Mouse (Mus musculus) ES-CJ7 (cell line): ENCODE results near the gene Pkd1l3.

Source experiments
- DNase-seq: peaks from one replicate; pipeline ENCODE4 v3.0.0; 2011; ENCODE audit warnings: low read depth, low spot score

The Pkd1l3 gene

DNA sequence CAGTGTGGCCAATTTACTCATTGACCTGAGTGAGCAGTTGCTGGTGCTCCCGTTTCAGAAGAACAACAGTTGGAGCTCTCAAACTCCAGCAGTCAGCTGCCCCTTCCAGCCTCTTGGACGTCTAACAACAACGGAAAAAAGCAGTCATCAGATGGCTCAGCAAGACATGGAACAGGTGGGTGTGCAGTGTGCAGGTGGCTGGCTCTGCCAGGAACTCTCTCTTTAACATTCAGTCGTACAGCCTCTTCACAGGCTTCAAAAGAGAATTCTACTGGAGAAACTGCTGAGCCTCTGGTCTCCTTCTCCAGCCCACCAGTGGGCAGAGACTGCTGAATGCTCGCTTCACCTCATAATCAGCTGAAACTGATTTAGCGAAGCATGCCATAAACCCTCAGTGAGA lies 14.3 kb downstream of the Pkd1l3 start:
- no peak for DNase-seq

DNA sequence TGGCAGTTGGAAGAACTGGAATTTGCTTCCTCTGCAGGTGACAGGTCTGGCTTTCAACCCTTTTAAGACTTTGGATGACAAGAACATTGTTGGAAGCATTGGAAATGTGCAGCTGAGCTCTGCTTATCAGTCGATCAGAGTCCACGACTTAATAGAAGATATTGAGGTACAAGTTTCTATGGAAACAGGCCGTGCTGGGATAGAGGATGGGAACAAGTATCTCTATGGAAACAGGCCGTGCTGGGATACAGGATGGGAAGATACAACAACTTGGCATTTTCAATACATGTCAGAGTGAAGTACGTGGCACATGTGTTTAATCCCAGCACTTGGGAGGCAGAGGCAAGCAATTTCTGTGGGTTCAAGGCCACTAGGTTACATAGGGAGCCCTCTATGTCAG lies 18.2 kb downstream of the Pkd1l3 start:
- no peak for DNase-seq

DNA sequence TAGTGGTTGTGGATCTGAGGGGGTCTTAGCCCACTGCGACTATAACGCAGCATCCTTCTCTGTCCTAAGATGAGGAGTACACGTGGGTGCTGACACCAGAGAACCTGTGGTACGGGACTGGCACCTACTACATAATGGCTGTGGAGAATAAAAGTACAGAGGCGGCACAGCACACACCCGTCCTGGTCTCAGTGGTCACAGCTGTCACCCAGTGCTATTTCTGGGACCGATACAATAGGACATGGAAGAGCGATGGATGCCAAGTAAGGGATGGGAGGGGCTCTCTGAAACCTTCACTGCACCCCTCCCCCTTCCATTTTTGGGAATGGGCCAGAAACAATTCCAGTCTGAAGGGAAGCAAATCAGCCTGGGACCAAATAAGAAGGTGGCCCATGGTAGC lies 20.8 kb downstream of the Pkd1l3 start:
- DNase-seq: no peak

DNA sequence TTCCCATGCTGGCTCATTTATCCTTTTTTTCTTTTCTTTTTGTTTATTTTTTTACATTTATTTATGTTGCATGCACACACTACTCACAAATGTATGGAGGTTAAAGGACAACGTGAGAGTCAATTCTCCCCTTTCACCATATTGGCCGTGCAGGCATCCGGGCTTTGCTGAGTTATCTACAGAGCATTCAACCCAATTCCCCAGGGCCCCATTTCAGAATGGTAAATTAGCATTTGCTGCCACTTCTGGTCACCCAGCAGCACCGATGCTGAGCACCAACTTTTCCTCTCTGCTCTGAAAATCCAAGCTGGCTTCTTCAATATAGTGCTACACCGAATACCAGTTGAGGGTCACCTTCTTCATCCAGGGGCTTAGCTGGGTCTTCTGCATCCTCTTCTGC lies 24.5 kb downstream of the Pkd1l3 start:
- DNase-seq: no peak

DNA sequence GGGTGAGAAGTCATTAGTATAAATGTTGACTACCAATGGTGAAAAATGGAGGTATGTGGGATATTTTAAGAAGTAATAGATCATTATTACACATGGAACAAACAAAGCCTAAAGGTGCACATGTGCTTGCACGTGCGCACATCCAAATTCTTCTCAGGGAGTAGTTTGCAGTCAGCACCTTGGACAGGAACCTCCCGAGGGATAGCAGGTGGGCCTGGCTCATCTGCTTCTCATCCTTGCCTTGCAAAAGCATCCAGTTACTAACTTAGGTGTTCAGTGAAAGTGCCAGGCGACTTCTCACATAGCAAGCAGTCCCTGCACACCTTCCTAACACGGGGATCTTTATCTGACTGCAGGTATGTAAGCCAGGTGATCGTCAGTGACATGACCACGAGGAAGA lies 26.1 kb downstream of the Pkd1l3 start:
- peak; percentile 35 for DNase-seq

DNA sequence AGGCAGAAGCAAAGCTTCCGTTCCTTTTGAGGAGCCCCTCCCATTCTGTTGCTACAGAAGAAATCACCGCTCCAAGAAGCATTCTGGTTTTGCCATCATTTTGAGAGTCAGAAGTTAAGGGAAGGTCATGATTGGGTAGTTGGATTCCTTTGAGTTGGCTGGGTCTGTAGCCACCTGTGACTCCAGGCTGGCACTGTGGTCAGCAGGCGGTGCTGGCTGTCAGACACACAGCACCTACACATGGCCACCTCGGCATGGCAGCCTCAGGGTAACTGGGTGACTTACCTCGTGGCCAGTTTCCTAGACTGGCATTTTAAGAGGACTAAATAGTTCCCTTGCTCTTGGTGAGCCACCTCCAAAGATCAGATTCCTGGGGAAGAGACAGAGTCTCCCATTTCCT lies 26.9 kb downstream of the Pkd1l3 start:
- DNase-seq: no peak

DNA sequence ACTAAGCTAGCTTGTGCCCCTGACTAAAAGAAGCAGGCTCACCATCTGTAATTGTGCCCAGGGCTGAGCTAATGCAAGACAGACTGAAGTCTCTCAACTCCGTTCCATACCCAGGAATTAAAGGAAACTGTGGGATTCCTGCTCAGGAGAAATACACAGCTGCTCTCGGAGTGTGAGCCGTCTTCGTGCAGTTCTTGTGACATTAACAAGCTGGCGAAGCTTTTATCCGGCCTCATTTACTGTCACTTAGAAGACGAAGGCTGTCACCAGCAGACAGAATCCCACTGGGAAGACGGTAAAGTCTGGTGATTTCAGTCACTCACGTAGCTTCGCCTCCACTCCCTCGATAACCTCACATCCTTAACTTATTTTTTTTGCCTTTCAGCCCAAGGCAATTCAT lies 33.0 kb downstream of the Pkd1l3 start:
- DNase-seq: no peak

DNA sequence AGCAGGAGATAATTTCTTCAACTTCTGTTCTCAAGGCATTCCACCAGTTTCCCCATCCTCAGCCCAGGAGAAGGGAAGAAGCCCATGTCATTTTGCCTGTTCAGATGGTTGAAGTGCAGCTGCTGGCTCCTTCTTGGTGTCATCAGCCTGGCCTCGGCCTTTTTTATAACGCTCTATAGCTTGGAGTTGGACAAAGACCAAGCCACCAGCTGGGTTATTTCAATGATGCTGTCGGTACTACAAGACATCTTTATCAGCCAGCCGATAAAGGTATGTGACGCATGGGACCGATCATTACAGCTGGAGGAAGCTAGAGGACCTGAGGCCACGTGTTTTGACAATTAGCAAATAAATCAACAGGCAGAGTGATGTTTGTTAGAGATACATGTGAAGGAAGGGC lies 34.2 kb downstream of the Pkd1l3 start:
- no peak for DNase-seq

DNA sequence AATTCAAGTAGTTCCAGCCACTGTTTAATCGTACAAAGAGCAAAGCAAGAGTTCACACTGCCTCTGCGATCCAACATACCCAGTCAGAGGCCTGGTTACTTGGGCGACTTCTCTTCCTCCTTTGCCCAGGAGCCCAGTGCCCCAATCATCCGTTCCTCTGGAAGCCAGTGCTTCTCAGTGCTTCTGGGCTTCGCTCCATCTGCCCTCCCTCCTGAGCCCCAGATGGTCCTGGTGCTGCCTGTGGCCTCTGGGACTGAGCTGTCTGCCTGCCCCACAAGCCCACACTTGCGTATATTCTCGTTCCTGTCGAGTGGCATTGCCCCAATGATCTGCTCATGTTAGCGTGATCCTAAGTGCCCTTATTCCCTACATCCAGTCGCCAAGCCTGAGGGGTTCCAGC lies 36.5 kb downstream of the Pkd1l3 start:
- DNase-seq: no peak

DNA sequence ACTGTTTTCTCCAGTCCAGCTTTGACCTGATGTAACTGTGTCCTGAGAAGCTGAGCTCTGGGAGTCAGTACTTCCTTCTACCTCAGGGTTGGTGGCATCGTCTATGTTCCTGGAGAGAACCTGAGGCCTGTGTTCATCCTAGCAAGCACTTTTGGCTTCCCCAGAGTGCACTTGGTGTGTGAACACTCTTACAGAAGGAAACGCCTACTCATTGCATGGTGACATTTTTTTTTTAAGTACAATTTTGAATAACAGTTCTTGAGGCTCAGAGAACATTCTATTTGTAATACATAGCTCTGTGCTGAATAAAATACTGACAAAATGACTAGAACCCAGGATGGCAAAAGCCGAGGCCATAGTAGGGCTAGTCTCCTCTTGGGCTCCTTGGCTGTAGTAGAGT lies 42.5 kb downstream of the Pkd1l3 start:
- no peak for DNase-seq

DNA sequence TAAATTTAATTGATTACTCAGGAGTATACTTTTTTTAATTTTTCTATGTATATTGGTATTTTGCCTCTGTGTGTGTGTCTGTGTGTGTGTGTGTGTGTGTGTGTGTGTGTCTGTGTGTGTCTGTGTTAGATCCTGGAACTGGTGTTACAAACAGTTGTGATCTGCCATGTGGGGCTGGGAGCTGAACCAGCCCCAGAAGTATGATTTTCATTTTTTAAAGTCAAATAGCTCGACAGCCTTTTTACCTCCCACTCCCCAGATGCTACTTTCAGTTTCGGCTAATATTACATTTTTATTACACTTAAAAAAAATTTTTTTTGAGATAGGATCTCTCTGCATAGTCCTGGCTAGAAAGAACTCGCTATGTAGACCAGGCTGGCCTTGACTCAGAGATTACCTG lies 48.0 kb downstream of the Pkd1l3 start:
- no peak for DNase-seq

DNA sequence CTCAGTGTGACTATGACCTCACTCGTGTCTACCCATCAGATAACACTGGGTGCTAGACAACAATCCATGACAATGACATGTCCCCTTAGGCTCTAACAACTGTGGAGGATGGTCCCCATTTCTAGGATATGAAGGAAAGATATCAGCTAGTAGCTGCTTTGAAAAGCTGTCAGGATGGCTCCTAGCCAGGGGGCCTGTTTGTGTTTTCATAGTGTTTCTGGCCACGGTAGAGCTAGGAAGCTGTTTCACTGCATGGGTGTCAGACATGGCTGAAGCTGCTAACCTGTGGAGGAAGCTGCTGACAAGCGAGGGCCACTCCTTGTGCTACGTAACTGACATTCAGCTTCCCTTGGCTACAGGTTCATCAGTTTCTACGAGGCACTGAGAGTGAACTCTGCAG lies 52.3 kb downstream of the Pkd1l3 start:
- DNase-seq: no peak

DNA sequence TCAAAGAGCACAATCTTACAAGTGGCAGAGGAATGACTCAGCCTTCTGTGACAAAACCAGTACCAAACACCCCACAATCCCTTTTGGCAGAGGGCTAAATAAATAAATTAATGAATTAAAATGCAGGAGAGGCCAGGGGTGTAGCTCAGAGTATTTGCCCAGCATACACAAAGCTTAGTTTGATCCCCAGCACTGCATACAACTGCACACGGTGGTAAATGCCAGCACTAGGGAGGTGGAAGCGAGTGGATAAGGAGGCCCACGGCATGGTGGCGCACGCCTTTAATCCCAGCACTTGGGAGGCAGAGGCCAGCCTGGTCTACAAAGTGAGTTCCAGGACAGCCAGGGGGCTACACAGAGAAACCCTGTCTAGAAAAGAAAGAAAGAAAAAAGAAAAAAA lies 58.3 kb downstream of the Pkd1l3 start:
- DNase-seq: no peak

DNA sequence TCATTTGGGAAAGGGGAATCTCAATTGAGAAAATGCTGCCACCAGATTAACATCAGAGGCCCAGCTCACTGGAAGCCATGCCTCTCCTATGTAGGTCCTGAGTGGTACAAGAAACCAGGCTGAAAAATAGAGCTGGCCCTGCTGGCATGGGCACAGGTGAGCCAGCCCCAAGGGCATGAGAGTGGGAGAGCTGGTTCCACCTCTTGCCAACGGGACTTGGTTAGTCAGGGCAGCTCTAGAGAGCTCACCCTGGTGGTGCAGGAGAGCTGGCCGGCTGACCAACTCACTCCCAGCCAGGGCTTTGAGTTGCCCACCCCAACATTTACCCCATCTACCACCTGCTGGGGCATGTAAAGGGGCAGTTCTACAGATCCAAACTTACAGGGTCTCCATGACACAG lies 59.3 kb downstream of the Pkd1l3 start:
- DNase-seq: no peak

DNA sequence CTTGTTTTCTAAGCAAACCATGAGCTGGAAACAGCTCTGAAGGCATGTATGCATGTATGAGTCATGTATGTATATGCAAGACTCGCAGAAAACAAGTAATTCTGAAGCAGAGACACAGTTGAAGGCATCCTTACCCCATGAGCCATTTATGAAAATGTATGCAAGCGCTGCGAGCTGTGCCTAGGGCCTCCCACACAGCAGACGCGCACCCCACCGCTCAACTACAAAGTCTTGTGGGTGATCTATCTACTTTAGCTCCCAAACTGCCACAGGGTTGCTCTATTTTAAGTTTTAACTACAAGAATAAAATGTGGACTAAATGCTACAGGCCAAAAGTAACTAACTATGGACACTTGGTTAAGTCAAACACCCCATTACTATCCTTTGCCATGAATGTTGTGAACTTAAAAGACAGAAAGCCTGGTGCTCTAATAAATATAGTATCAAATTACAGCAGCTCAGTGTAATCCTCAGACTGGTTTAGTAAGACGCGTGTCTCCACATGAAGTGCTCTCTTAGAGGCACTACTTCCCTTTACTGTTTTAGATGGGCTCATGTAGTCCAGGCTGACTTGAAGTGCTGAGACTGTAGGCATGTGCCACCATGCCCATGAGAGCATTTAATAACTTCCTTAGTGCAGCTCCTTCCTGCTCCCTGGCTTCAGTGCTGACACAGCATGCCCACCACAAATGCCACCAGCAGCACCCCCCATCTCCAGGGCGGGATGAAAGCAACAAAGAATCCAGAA lies 61.8 kb downstream of the Pkd1l3 start:
- DNase-seq: no peak

DNA sequence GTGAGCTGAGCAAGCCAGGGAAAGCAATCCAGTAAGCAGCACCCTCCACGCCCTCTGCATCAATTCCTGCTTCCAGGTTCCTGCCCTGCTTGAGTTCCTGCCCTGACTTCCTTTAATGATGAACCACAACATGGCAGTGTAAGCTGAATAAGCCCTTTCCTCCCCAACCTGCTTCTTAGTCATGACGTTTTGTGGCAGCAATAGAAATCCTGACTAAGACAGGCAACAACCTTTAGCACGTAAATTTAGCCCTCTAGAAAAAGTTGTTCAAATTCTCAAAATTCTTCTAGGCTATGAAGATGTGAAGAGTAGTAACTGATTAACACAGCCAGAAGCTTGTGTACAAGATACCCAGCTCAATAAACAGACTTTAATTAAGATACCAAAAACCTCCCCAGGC lies 67.2 kb downstream of the Pkd1l3 start:
- DNase-seq: no peak

DNA sequence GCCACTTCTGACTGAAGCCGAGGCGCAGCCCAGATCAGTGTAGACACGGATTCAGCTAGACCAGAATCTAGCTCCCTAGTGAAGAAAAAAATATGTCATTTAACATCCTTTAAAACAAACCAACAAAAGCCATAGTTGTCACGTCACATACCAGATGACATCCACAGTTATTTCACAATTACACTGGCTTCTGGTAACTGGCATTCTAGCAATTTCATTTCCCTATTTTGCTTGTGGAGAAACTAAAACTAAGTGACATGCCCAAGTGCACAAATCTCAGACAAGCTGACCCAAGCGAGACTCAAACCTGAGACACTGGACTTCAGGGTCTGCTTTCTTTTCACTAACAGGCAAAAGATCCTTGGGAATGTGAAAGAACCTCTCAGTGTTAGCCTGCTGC lies 67.8 kb downstream of the Pkd1l3 start:
- DNase-seq: no peak

DNA sequence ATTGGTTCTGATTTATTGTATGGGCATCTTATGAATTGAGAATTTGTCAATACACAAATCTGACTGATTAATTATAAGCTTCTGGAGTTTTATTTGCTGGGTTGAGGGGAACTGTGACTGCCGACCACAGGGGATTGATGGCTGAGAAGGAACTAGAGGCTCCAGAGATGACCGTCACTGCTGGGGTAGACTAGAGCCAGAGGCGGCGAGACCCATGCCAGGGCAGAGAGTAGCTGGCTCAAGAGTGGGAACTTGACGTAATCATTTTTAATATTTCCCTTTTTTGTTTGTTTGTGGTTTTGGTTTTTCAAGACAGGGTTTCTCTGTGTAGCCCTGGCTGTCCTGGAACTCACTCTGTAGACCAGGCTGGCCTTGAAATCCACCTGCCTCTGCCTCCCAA lies 72.9 kb downstream of the Pkd1l3 start:
- DNase-seq: no peak

DNA sequence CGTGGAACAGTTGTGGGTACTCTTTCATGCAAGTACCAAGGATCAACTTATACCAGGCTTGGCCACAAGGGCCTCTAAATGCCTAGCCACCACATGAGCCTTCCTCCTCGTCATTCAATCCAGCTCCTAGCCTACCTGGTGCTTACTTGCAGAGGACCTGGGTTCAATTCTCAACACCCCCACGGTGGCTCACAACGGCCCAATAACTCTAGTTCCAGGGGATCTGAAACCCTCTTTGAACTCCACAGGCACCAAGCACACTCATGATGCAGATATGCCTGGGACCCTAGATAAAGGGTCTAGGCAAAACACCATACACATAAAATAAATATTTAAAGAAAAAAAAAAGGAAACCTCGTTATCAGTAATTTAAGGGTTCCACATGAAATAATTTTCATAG lies 77.5 kb downstream of the Pkd1l3 start:
- peak; percentile 65 for DNase-seq

DNA sequence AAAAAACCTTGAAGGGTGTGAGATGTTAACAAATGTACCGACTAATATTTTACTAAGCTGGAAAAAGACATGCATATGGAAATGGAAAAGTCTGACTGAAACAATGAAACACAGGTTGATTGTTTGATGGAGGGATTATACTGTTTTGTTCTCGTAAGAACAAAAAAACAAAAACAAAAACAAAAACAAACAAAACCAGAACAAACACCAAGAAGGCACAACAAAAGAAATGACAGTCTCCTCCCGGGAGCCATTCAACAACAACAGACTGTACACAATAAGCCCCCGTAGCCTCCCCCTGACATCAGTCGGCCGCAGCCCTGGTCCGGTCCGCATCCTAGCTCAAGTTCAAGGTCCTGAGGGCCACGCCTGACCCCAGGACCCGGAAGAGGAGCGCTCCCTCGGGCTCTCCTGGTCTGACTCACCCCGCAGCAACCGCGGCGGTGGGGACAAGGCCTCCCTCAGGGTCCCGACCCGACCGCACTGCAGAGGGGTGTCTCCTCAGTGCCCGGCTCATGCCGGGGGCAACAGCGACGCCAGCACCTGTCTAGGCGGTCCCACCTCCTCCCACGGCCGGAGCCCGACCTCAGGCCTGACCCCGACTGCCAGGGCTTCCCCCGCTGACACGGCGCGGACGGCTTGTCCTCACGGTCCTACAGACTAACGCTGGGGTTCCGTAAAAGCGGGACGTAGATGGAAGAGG lies 78.3 kb downstream of the Pkd1l3 start:
- peak; percentile 75 for DNase-seq

DNA sequence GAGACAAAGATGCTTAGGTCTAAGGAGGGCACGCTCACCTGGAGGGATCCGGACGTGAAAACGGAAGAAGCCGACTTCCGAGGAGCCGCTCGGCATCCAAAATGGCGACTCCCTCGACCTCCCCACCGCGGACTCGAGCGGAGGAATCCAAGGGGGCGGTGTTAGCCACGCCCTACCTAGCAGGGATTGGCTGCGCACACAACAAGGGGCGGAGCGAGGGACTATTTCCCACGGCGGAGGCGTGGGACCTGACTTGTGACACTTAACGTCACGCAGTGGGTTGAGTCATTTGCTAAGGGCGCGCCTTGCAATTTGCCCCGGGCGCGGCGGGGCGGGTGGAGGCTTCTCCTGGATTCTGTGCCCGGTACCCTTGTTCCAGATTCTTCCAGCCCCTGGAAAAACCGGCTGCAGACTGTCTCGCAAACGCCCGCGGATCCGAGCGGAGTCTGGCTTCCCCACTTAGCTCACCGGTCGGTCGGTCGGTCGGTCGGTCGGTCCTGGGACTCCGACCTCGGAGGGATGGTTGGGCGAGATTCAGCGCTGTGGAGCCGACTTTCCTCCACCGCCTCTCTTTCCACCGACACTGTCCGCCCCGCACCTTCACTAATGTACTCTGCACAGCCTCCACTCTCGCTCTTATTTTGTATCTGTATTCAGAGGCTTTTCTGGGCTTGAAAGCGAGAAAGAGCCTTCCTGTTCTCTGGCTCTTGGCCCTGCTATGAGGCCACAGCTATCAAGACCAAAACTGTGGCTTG lies 79.0 kb downstream of the Pkd1l3 start, which contains the start of gene Ist1:
Gene Ist1 (minus strand): TSS at position 115 of the 755 bp plus-strand sequence.
- DNase-seq: peak; percentile 100

DNA sequence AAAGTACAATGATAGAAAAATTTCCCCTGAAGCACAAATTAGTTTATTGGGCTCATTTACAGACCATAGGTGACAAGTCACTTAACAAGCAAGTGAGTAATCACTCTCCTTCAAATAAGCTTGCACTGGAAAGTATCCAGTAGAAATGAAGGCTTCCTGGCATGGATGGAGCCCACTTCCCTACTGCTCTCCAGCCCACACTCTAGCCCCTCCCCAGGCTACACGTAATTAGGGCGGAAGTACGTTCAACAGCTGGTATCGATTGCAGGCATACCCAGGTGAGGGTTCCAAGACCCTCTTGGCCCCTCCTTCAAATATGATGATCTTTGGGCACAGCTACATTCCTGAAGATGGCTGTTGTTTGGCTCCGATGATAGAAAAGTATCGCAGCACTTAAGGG lies 79.8 kb downstream of the Pkd1l3 start:
- DNase-seq: no peak

DNA sequence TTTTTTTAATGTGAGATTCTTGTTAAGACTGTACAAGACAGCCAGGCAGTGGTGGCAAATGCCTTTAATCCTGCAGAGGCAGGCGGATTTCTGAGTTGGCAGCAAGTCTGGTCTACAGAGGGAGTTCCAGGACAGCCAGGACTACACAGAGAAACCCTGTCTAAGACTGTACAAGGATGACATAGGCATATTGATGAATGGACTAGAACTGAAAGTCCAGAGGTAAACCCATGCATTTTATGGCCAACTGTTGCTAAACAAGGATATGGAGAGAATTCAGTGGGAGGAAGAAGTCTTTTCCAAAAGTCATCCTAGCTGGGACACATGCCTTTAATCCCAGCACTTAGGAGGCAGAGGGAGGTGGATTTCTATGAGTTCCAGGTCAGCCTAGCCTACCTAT lies 83.4 kb downstream of the Pkd1l3 start:
- DNase-seq: no peak
